Mouse (Mus musculus) thymus, adult 2 months (tissue): Measurements from ENCODE around the gene Tmem237. TPM values are rescaled to one million over a fixed set of nuclear protein-coding genes. Genes with fewer than 3 reads are reported as not detected.

ENCODE experiments used
- DNase-seq: peaks from one replicate; pipeline ENCODE4 v3.0.0; 2021
- H3K27ac ChIP-seq: fragments of 200-500 bp; 2 replicates; pipeline ENCODE4 v1.5.1; 2012; ENCODE audit warnings: low read length, control low read depth; ENCODE audit not compliant: control insufficient read depth, insufficient read depth
- H3K27me3 ChIP-seq: fragments of 200-500 bp; 2 replicates; pipeline ENCODE4 v1.6.1; 2012; ENCODE audit warnings: mild to moderate bottlenecking, low read length, moderate library complexity, mixed read lengths; ENCODE audit not compliant: control insufficient read depth, insufficient read depth
- H3K36me3 ChIP-seq: fragments of 200-500 bp; 2 replicates; pipeline ENCODE4 v1.6.1; 2012; ENCODE audit warnings: mild to moderate bottlenecking, low read length, moderate library complexity; ENCODE audit not compliant: control insufficient read depth, insufficient read depth
- H3K4me1 ChIP-seq: fragments of 200-500 bp; replicated peaks from 2 replicates; pipeline ENCODE4 v1.6.1; 2012; ENCODE audit warnings: low read length; ENCODE audit not compliant: control insufficient read depth, insufficient read depth
- H3K4me3 ChIP-seq: fragments of 200-500 bp; 2 replicates; pipeline ENCODE4 v1.5.1; 2012; ENCODE audit warnings: mild to moderate bottlenecking, low read length, control low read depth, moderate library complexity; ENCODE audit not compliant: control insufficient read depth, insufficient read depth
- CTCF ChIP-seq: fragments of 200-500 bp; IDR thresholded peaks from 2 replicates; pipeline ENCODE4 v1.5.1; 2012; ENCODE audit warnings: mild to moderate bottlenecking, control low read depth, low read length, moderate library complexity, borderline replicate concordance; ENCODE audit not compliant: control insufficient read depth, poor library complexity, insufficient read depth; ENCODE audit errors: extremely low read depth
- POLR2A ChIP-seq: fragments of 200-500 bp; IDR thresholded peaks from 2 replicates; pipeline ENCODE4 v1.6.1; 2012; ENCODE audit warnings: mild to moderate bottlenecking, low read length, control low read depth, moderate library complexity; ENCODE audit not compliant: control insufficient read depth, poor library complexity, insufficient read depth; ENCODE audit errors: extremely low read depth
- WGBS: fragments of 180-500 bp; shearing (Covaris S2); methylation state at CpG from one replicate; pipeline ENCODE4 v1.1.7; 2018; 5-methylcytosine and 5-hydroxymethylcytosine counted together
- polyA plus RNA-seq: library from polyadenylated mRNA; depleted of rRNA; stranded (reverse); fragments of >200 nt; gene quantifications from 2 replicates; pipeline ENCODE4 v1.2.3, GENCODE M21; 2012; rRNA removed

Tmem237 gene
- polyA plus RNA-seq, 1 experiment: 3.6 TPM

DNA sequence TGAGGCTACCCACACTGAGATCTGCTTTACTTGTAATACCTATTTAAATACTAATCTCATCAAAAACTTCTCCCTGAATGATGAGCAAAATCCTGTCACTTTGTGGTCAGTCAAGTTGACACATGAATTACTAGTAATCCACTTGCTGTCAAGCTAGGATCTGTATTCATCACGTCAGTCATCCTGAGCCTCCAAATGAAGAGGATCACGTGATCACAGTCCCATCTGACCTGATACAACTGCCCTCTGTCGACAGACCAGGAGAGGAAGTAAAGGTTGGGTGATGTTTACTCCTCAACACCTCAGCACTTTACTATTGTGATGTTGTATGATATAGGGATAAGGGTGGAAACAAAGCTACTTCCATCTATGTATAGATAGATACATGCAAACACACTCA lies 56.5 kb downstream of the Tmem237 start:
- no peak for TF ChIP-seq POLR2A
- TF ChIP-seq CTCF: no peak
- WGBS: 74% methylated on average over 3 of the region's 3 CpGs
- no peaks in the 10 kb centered on the region for H3K36me3 ChIP-seq

DNA sequence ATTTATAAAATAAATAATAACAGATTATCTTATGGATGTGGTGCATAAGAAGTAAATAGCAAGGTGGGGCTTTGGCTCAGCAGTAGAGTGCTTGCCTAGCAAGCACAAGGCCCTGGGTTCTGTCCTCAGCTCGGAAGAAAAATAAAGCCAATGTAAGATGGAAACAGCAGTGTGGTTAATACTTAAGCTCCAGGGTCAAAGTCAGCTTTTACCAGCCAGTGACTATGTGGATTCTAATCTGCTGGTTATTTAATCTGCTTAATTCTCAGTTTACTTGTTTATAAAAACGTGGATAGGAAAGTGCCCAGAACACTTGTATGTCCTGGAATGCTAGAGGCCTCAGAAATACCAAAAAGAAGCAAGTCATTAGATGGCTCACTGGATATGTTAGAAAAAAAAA lies 63.3 kb downstream of the Tmem237 start:
- no peak for TF ChIP-seq CTCF
- TF ChIP-seq POLR2A: no peak
- WGBS: 90% methylated on average over 2 of the region's 2 CpGs
- H3K27ac ChIP-seq: no peak overlapping the region
- H3K4me1 ChIP-seq: no peaks in the 10 kb centered on the region
- no peaks in the 10 kb centered on the region for H3K36me3 ChIP-seq
- DNase-seq: no peak
- H3K4me3 ChIP-seq: no peak overlapping the region
- no peaks in the 10 kb centered on the region for H3K27me3 ChIP-seq

More for the DNA sequence above, 56.5 kb downstream of the Tmem237 start:
- no peaks in the 10 kb centered on the region for H3K4me1 ChIP-seq
- DNase-seq: no peak
- H3K27me3 ChIP-seq: no peaks in the 10 kb centered on the region
- H3K4me3 ChIP-seq: no peak overlapping the region
- H3K27ac ChIP-seq: no peak overlapping the region

DNA sequence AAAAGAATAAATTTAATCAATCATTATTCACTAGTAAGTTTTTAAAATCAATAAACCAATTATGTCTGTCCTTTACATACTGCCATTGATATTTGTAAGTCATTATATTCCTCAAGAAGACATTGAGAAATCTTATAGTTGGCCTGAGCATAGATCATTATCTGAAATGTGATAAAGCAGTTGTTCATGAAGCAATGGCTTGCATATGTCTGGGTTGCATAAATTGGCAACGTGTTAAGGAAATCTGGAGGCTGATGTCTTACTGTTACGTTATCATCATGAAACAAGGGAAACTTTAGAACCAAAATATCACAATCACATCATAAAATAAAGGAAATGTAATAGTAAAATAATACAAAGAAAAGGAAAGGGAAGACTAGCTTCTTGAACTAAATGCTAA lies 68.9 kb downstream of the Tmem237 start:
- Histone ChIP-seq H3K27me3 (no peaks in the 10 kb centered on the region), H3K4me3 (no peak overlapping the region), H3K36me3 (no peaks in the 10 kb centered on the region), H3K27ac (no peak overlapping the region), H3K4me1 (no peaks in the 10 kb centered on the region)
- TF ChIP-seq POLR2A (no peak), CTCF (no peak)
- WGBS: 72% methylated on average over 2 of the region's 2 CpGs
- DNase-seq: no peak

Other genes starting within 250 kb of the Tmem237 start
- gene Trak2, start 147.0 kb downstream of the Tmem237 start, polyA plus RNA-seq: 46.6 and 52.0 TPM in 2 replicates
- gene Stradb, start 146.9 kb downstream of the Tmem237 start, polyA plus RNA-seq: 15.5 and 15.6 TPM in 2 replicates
- not detected in 2 replicates for gene C2cd6, start 25.5 kb downstream of the Tmem237 start, polyA plus RNA-seq
- 9.8 and 11.5 TPM in 2 replicates for gene Mpp4, start 43.0 kb upstream of the Tmem237 start, polyA plus RNA-seq
- 15.9 and 18.6 TPM in 2 replicates for gene Als2, start 116.8 kb upstream of the Tmem237 start, polyA plus RNA-seq
- gene Cdk15, start 136.5 kb upstream of the Tmem237 start, polyA plus RNA-seq: 0.12 TPM in 1 of 2 replicates, not detected in the other